Mouse (Mus musculus) lung, postnatal 10 days (tissue): Measurements from ENCODE around the gene Eif3g.

ENCODE experiments used
- DNase-seq: peaks from one replicate; pipeline ENCODE4 v3.0.0; 2021

Gene Eif3g

GRCm38 (mm10) chr9:20898511-20899073 is at the start of gene Eif3g:
Gene Eif3g, minus strand, starts transcription at chr9:20898623.
- DNase-seq, result peak; percentile 89

GRCm38 (mm10) chr9:20946066-20946880 is 47.9 kb upstream of the Eif3g start:
- DNase-seq, result no peak

GRCm38 (mm10) chr9:20944697-20945370 is 46.4 kb upstream of the Eif3g start:
- no peak for DNase-seq

- DNase-seq, result no peak
These were observed 45.5 kb upstream of the Eif3g start for GRCm38 (mm10) chr9:20943911-20944310.

- DNase-seq, result peak; percentile 14
These were observed 45.0 kb upstream of the Eif3g start for GRCm38 (mm10) chr9:20943396-20943795.

GRCm38 (mm10) chr9:20923258-20923657 is 24.8 kb upstream of the Eif3g start:
- DNase-seq, result no peak

GRCm38 (mm10) chr9:20916160-20916559 is 17.7 kb upstream of the Eif3g start:
- DNase-seq, result peak; percentile 54

GRCm38 (mm10) chr9:20909948-20910347 is 11.5 kb upstream of the Eif3g start:
- DNase-seq, result no peak

GRCm38 (mm10) chr9:20902174-20902491 is 3.7 kb upstream of the Eif3g start:
- DNase-seq, result peak; percentile 34

GRCm38 (mm10) chr9:20901466-20902173 is 3.2 kb upstream of the Eif3g start:
- DNase-seq, result peak; percentile 78

GRCm38 (mm10) chr9:20897736-20898510 is 500 bp downstream of the Eif3g start:
- no peak for DNase-seq

GRCm38 (mm10) chr9:20895382-20895781 is 3.0 kb downstream of the Eif3g start:
- DNase-seq, result no peak

- no peak for DNase-seq
These were observed 3.8 kb downstream of the Eif3g start for GRCm38 (mm10) chr9:20894629-20895028.

GRCm38 (mm10) chr9:20893590-20894343 is 4.7 kb downstream of the Eif3g start:
- no peak for DNase-seq

- DNase-seq, result no peak
These were observed 5.4 kb downstream of the Eif3g start for GRCm38 (mm10) chr9:20893069-20893468.

- no peak for DNase-seq
These were observed 6.2 kb downstream of the Eif3g start for GRCm38 (mm10) chr9:20892104-20892653.

GRCm38 (mm10) chr9:20891339-20892103 is 6.9 kb downstream of the Eif3g start:
- DNase-seq, result no peak

GRCm38 (mm10) chr9:20890411-20890810 is 8.0 kb downstream of the Eif3g start:
- no peak for DNase-seq

GRCm38 (mm10) chr9:20889185-20890141 is 9.0 kb downstream of the Eif3g start:
- DNase-seq, result no peak

- DNase-seq, result no peak
These were observed 10.0 kb downstream of the Eif3g start for GRCm38 (mm10) chr9:20888386-20888765.
